Mouse (Mus musculus) T-helper 2 cell (primary cell): ENCODE measurements around the gene Wdr18.

Experiments used
- in situ Hi-C: fragments of 300-600 bp; cut with MboI, MseI; formaldehyde crosslinking; loops from one replicate; pipeline ENCODE4 v1.15.1; 2025; ENCODE audit warnings: high pct_unique_total_duplicates

The Wdr18 gene

GRCm38 (mm10) chr10:79927324-79928029, 32.5 kb upstream of the Wdr18 start:
- in situ Hi-C loops: loop anchor here (5.0 kb wide), 1 partner anchor 35 kb away; the partner anchor contains the start of gene Wdr18

- in situ Hi-C loops: loop anchor here (5.0 kb wide), 1 partner anchor 34 kb away; the partner anchor contains the start of gene Wdr18
Measured at GRCm38 (mm10) chr10:79928030-79928694, 31.8 kb upstream of the Wdr18 start.

GRCm38 (mm10) chr10:79928907-79929701, 30.8 kb upstream of the Wdr18 start:
- in situ Hi-C loops: loop anchor here (5.0 kb wide), 1 partner anchor 33 kb away; the partner anchor contains the start of gene Wdr18

GRCm38 (mm10) chr10:79929967-79930825, 29.8 kb upstream of the Wdr18 start:
- in situ Hi-C loops: loop anchor here (5.0 kb wide), 1 partner anchor 32 kb away; the partner anchor contains the start of gene Wdr18

- in situ Hi-C loops: no loop called here
Measured at GRCm38 (mm10) chr10:79930826-79931186, 29.1 kb upstream of the Wdr18 start.

GRCm38 (mm10) chr10:79931797-79932196, 28.2 kb upstream of the Wdr18 start:
- in situ Hi-C loops: no loop called here

GRCm38 (mm10) chr10:79932736-79933135, 27.2 kb upstream of the Wdr18 start:
- in situ Hi-C loops: no loop called here

- in situ Hi-C loops: no loop called here
Measured at GRCm38 (mm10) chr10:79933145-79933679, 26.7 kb upstream of the Wdr18 start.

GRCm38 (mm10) chr10:79933861-79934260, 26.1 kb upstream of the Wdr18 start:
- in situ Hi-C loops: no loop called here

- in situ Hi-C loops: no loop called here
Measured at GRCm38 (mm10) chr10:79934272-79934721, 25.7 kb upstream of the Wdr18 start.

- in situ Hi-C loops: no loop called here
Measured at GRCm38 (mm10) chr10:79934794-79935569, 25.0 kb upstream of the Wdr18 start.

GRCm38 (mm10) chr10:79936284-79936910, 23.6 kb upstream of the Wdr18 start:
- in situ Hi-C loops: no loop called here

GRCm38 (mm10) chr10:79936911-79937441, 23.0 kb upstream of the Wdr18 start:
- in situ Hi-C loops: no loop called here

- in situ Hi-C loops: no loop called here
Measured at GRCm38 (mm10) chr10:79937775-79938526, 22.0 kb upstream of the Wdr18 start.

GRCm38 (mm10) chr10:79940749-79941148, 19.2 kb upstream of the Wdr18 start:
- in situ Hi-C loops: no loop called here

- in situ Hi-C loops: no loop called here
Measured at GRCm38 (mm10) chr10:79942988-79943387, 17.0 kb upstream of the Wdr18 start.

- in situ Hi-C loops: no loop called here
Measured at GRCm38 (mm10) chr10:79943471-79943901, 16.5 kb upstream of the Wdr18 start.

GRCm38 (mm10) chr10:79945507-79946234, 14.3 kb upstream of the Wdr18 start:
- in situ Hi-C loops: no loop called here
